Comparison of ENCODE assay signal across 10 mouse cellular contexts in genomic region chr11:97838779-97839440, GRCm38 (mm10). TPM values are rescaled to one million over a fixed set of nuclear protein-coding genes. Genes with fewer than 3 reads are reported as not detected.
DNase-seq lines count a peak whose midpoint lies in the region; ATAC-seq and TF ChIP-seq lines count a peak whose summit lies in the region.
"Had no signal": no experiment of that assay in that cellular context is flagged by ENCODE, and none has a peak within 500 bp of the region (broad histone marks: within the 10 kb centered on the region; RNA-seq: fewer than 3 reads in every experiment).

No protein-coding gene starts in this region.

- no peaks in the 10 kb centered on the region for H3K4me1 ChIP-seq in lung, postnatal 0 days (ENCODE audit: insufficient read depth, low read depth, low read length)
- H3K4me1 ChIP-seq in embryonic facial prominence, embryonic 15.5 days = peaks cover 19% of the 10 kb centered on the region; the same call in 1 of the 2 replicates
- peaks cover 6% of the 10 kb centered on the region; the same call in 1 of the 2 replicates for H3K4me1 ChIP-seq in stomach, embryonic 15.5 days

- H3K9me3 ChIP-seq in lung, postnatal 0 days (ENCODE audit: low read length) = no peaks in the 10 kb centered on the region
- no peaks in the 10 kb centered on the region for H3K9me3 ChIP-seq in embryonic facial prominence, embryonic 15.5 days (replicated peaks)
- H3K9me3 ChIP-seq in stomach, embryonic 15.5 days = no peaks in the 10 kb centered on the region

- H3K9ac ChIP-seq in lung, postnatal 0 days (replicated peaks; ENCODE audit: low read depth) = no peak overlapping the region
- no peak overlapping the region for H3K9ac ChIP-seq in embryonic facial prominence, embryonic 15.5 days
- H3K9ac ChIP-seq in stomach, embryonic 15.5 days = no peak overlapping the region

- peak; percentile 43 for DNase-seq in gastrocnemius, postnatal 25 days
- DNase-seq in gastrocnemius, postnatal 4 days (ENCODE audit: low spot score in 2 of 2) = no peak
- no peak for DNase-seq in lung, postnatal 0 days (ENCODE audit: low spot score)
- no peak for DNase-seq in lung, adult 18-20 months
- no peak for DNase-seq in right cerebral cortex, postnatal 14 days
- DNase-seq in kidney, adult 8-10 months = no peak
- DNase-seq: left cerebral cortex, postnatal 4 days had no signal

- ATAC-seq in lung, postnatal 0 days = 0 out of 2 replicates have a peak, but pooled peaks have one; percentile 10
- ATAC-seq in embryonic facial prominence, embryonic 15.5 days (ENCODE audit: insufficient number of reproducible peaks, low FRiP score, low TSS enrichment, low read depth) = no peak
- ATAC-seq in stomach, embryonic 15.5 days (ENCODE audit: insufficient read depth, low FRiP score, low read depth) = peak; percentile 16; the same call in 1 of the 2 replicates

- no peak overlapping the region for H3K4me2 ChIP-seq in lung, postnatal 0 days (replicated peaks; ENCODE audit: low read depth, low read length)
- no peak overlapping the region for H3K4me2 ChIP-seq in embryonic facial prominence, embryonic 15.5 days (replicated peaks)
- no peak overlapping the region for H3K4me2 ChIP-seq in stomach, embryonic 15.5 days

- H3K27me3 ChIP-seq in lung, postnatal 0 days (replicated peaks; ENCODE audit: insufficient read depth, low read length) = no peaks in the 10 kb centered on the region
- no peaks in the 10 kb centered on the region for H3K27me3 ChIP-seq in embryonic facial prominence, embryonic 15.5 days
- no peaks in the 10 kb centered on the region for H3K27me3 ChIP-seq in stomach, embryonic 15.5 days (replicated peaks)

- no peak for TF ChIP-seq CTCF in lung, postnatal 0 days (IDR thresholded peaks at IDR 0.05)

- H3K4me3 ChIP-seq in lung, postnatal 0 days (ENCODE audit: low read depth, low read length) = no peak overlapping the region
- no peak overlapping the region for H3K4me3 ChIP-seq in embryonic facial prominence, embryonic 15.5 days (replicated peaks)
- H3K4me3 ChIP-seq in stomach, embryonic 15.5 days (replicated peaks) = no peak overlapping the region

- H3K27ac ChIP-seq in lung, postnatal 0 days (ENCODE audit: low read length) = 0 out of 2 replicates have a peak overlapping the region, but pooled peaks have one; percentile 0
- peak overlapping the region; percentile 51; the same call in 1 of the 2 replicates for H3K27ac ChIP-seq in embryonic facial prominence, embryonic 15.5 days (replicated peaks)
- H3K27ac ChIP-seq in stomach, embryonic 15.5 days = no peak overlapping the region

- no peak for TF ChIP-seq EP300 in lung, postnatal 0 days (IDR thresholded peaks at IDR 0.05)

- H3K36me3 ChIP-seq in lung, postnatal 0 days (ENCODE audit: insufficient read depth, low read length) = peaks cover 14% of the 10 kb centered on the region
- peaks cover 39% of the 10 kb centered on the region for H3K36me3 ChIP-seq in embryonic facial prominence, embryonic 15.5 days
- H3K36me3 ChIP-seq in stomach, embryonic 15.5 days = peaks cover 32% of the 10 kb centered on the region

- 31% methylated on average over 10 of the region's 10 CpGs for WGBS in lung, postnatal 0 days
- 33% methylated on average over 10 of the region's 10 CpGs for WGBS in embryonic facial prominence, embryonic 15.5 days
- 39% methylated on average over 10 of the region's 10 CpGs for WGBS in stomach, embryonic 15.5 days

RNA-seq across cellular contexts. Expression of gene B230217C12Rik, which starts 1.7 kb away (rescaled TPM):
- under 1 TPM; 0.48 to 0.67 TPM for total RNA-seq in gastrocnemius, postnatal 25 days (2021)
- total RNA-seq in gastrocnemius, postnatal 4 days (2021) = 1 to 10 TPM; 1.0 to 2.4 TPM
- polyA plus RNA-seq in lung, postnatal 0 days (2015; fragmentation: Nextera tagmentation; extraction: Ambion mirVana) = 1.3 and 1.5 TPM in 2 replicates
- polyA plus RNA-seq in embryonic facial prominence, embryonic 15.5 days (2015; fragmentation: Nextera tagmentation; extraction: Ambion mirVana) = 6.8 and 7.4 TPM in 2 replicates
- 4.0 and 5.7 TPM in 2 replicates for polyA plus RNA-seq in stomach, embryonic 15.5 days (2015; fragmentation: Nextera tagmentation; extraction: Ambion mirVana)
- total RNA-seq: granulocyte monocyte progenitor cell, adult 5-6 weeks had no signal

RNA-seq across cellular contexts. Expression of gene Lasp1, which starts 40.1 kb away (rescaled TPM):
- total RNA-seq in gastrocnemius, postnatal 25 days (2021) = 10 to 100 TPM; 18.3 to 21.9 TPM
- 10 to 100 TPM; 82.0 to 99.0 TPM for total RNA-seq in gastrocnemius, postnatal 4 days (2021)
- 96.4 and 107 TPM in 2 replicates for polyA plus RNA-seq in lung, postnatal 0 days (2015; fragmentation: Nextera tagmentation; extraction: Ambion mirVana)
- polyA plus RNA-seq in embryonic facial prominence, embryonic 15.5 days (2015; fragmentation: Nextera tagmentation; extraction: Ambion mirVana) = 117 and 121 TPM in 2 replicates
- 112 and 122 TPM in 2 replicates for polyA plus RNA-seq in stomach, embryonic 15.5 days (2015; fragmentation: Nextera tagmentation; extraction: Ambion mirVana)

RNA-seq across cellular contexts. Expression of gene Fbxo47, which starts 45.0 kb away (rescaled TPM):
- total RNA-seq in gastrocnemius, postnatal 25 days (2021) = under 1 TPM; 0.11 to 0.15 TPM
- under 1 TPM; 0.27 to 0.44 TPM for total RNA-seq in gastrocnemius, postnatal 4 days (2021)
- polyA plus RNA-seq in lung, postnatal 0 days (2015; fragmentation: Nextera tagmentation; extraction: Ambion mirVana) = 0.08 and 0.29 TPM in 2 replicates
- 0.39 and 0.57 TPM in 2 replicates for polyA plus RNA-seq in embryonic facial prominence, embryonic 15.5 days (2015; fragmentation: Nextera tagmentation; extraction: Ambion mirVana)
- 0.52 and 0.65 TPM in 2 replicates for polyA plus RNA-seq in stomach, embryonic 15.5 days (2015; fragmentation: Nextera tagmentation; extraction: Ambion mirVana)

RNA-seq across cellular contexts. Expression of gene Rpl23, which starts 56.7 kb away (rescaled TPM):
- 100 to 1,000 TPM; 379 to 436 TPM for total RNA-seq in gastrocnemius, postnatal 25 days (2021)
- 100 to 1,000 TPM; 976 to 983 TPM for total RNA-seq in gastrocnemius, postnatal 4 days (2021)
- 464 and 478 TPM in 2 replicates for polyA plus RNA-seq in lung, postnatal 0 days (2015; fragmentation: Nextera tagmentation; extraction: Ambion mirVana)
- polyA plus RNA-seq in embryonic facial prominence, embryonic 15.5 days (2015; fragmentation: Nextera tagmentation; extraction: Ambion mirVana) = 567 and 575 TPM in 2 replicates
- 502 and 526 TPM in 2 replicates for polyA plus RNA-seq in stomach, embryonic 15.5 days (2015; fragmentation: Nextera tagmentation; extraction: Ambion mirVana)
